Mouse (Mus musculus) monocyte, adult 59 days (primary cell): Measurements from ENCODE around the gene Fabp1. TPM values are rescaled to one million over a fixed set of nuclear protein-coding genes. Genes with fewer than 3 reads are reported as not detected.

ENCODE experiments used
- total RNA-seq, 2 experiments: library from RNA; stranded (reverse); gene quantifications; one replicate each; pipeline ENCODE4 v1.2.4; 2023

Fabp1 gene
- not detected for total RNA-seq

GRCm38 (mm10) chr6:71199612-71200011 is at the start of gene Fabp1:
TSS of gene Fabp1 (plus strand) at chr6:71199827.

Other genes with a start within 250 kb of the Fabp1 start
- not detected for gene Foxi3, start 243.3 kb upstream of the Fabp1 start, total RNA-seq
- gene Thnsl2, start 55.4 kb upstream of the Fabp1 start, total RNA-seq = 1 to 10 TPM in 1 of 2 experiments, under 1 TPM in 1; 0.58 to 2.3 TPM
- gene Krcc1, start 71.8 kb downstream of the Fabp1 start, total RNA-seq = 10 to 100 TPM; 35.6 to 37.8 TPM
- gene Smyd1, start 122.4 kb downstream of the Fabp1 start, total RNA-seq = not detected
- under 1 TPM; 0.66 to 0.70 TPM for gene Cd8b1, start 123.0 kb downstream of the Fabp1 start, total RNA-seq
- 1 to 10 TPM; 1.8 to 1.9 TPM for gene Cd8a, start 173.6 kb downstream of the Fabp1 start, total RNA-seq
- gene Rmnd5a, start 240.8 kb downstream of the Fabp1 start, total RNA-seq = 10 to 100 TPM; 54.6 to 57.8 TPM